Mouse (Mus musculus): Measurements from ENCODE around the gene Ccdc93.

Ccdc93 gene

DNA sequence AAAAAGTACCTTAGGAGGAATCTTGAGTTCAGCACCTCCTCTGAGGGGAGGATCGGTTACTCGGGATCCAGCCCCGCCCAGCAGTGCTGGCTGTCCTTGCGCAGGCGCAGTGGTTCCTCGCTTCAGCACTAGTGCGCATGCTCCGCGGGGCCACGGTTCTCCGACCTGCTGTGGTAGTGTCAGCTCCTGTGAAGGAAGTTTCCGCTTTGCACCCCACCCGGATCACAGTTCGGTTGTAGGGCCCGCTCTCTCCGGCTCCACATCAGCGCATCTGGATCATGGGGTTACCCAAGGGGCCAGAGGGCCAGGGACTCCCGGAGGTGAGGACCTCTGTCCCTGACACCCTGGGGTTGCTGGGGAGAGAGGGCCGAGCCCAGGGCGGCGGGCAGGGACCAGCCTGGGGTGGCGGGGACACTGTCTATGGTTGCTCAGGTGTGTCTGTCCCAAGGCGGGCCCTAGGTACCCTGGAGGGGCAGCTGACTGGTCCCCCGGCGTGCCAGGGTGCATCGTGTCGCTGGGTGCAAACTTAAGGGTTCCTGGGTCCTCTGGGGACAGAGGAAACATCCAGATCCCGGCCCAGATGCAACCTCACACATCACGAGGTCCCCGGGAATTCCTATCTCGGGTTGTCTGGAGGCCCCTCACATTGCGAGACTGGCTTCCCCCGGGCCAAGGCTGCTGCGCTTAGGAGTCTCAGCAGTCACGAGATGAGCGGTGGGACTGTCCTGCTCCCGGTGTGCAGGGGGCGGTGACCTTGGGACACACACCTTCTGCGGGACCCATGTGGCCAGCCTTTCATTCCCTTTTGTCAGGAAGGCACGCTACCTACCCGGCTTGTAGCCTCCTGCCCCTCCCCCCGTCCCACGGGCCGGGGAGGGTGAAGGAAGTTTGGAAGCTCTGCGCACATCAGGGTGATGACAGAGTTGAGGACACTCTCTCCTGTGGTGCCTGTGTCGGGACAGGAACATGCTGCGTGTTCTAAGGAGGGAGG is at the start of gene Ccdc93:
TSS of gene Ccdc93 (plus strand) at position 112 of the 991 bp plus-strand sequence.
- DNase-seq (ENCODE audit: low spot score): peak; percentile 94

DNA sequence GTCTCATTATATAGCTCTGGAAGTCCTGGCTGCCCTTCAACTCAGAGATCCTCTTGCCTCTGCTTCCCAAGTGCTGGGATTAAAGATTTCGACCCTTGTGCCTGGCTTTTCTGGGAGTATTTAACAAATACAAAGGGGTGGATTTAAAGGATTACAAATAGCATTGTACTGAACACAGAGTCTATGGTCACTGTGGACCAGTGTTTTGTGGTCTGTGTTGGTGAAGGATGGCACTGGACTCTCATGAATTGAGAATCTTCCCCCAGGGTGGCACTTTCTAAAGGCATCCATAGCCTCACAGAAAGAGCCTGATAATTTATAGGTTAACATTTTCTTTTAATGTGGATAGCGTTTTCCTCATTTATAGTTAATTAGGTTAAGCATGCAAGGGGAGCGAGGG is 49.3 kb upstream of the Ccdc93 start:
- no peak for DNase-seq (ENCODE audit: low spot score)

DNA sequence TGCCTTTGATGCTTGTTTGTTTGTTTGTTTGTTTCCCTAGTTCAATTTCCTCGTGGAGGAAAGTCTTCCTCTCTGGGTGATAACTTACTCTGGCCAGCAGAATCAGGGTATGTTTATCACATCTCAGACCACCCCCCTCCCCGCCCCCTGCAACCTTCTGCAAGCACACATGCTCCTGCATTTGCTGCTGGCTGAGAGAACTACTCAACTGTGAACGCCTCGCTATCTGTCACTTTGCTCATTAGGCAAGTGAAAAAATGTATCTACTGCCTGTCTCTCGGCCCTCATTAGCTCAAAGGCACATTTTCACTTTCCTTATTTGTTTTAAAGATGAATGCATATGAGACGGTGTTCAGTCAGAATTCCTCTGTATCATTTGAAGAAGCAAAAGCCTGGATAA is 42.5 kb upstream of the Ccdc93 start:
- DNase-seq (ENCODE audit: low spot score): no peak

- no peak for DNase-seq (ENCODE audit: low spot score)
Observed at GRCm38 (mm10) chr1:121388732-121389131, 42.1 kb upstream of the Ccdc93 start.

- no peak for DNase-seq (ENCODE audit: low spot score)
Observed at GRCm38 (mm10) chr1:121389574-121389973, 41.3 kb upstream of the Ccdc93 start.

DNA sequence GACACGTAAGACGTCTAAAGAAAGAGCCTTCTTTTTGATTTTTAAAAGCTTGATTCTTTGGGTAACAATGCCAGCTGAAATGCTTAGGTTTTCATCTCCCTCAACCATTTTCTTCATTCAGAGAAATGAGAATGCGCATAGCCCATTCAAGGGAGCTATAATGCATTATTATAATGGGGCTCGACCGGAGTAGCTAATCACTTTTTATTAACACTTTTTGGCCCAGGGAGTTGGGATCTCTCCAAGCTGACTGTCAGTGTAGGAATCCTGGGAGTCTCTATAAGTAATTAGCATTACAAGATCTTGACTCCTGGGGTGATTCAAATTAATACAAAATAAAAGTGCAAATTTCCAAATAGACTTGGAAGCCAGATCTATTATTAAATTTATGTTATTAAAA is 40.8 kb upstream of the Ccdc93 start:
- no peak for DNase-seq (ENCODE audit: low spot score)

GRCm38 (mm10) chr1:121390421-121390820 is 40.4 kb upstream of the Ccdc93 start:
- no peak for DNase-seq (ENCODE audit: low spot score)

DNA sequence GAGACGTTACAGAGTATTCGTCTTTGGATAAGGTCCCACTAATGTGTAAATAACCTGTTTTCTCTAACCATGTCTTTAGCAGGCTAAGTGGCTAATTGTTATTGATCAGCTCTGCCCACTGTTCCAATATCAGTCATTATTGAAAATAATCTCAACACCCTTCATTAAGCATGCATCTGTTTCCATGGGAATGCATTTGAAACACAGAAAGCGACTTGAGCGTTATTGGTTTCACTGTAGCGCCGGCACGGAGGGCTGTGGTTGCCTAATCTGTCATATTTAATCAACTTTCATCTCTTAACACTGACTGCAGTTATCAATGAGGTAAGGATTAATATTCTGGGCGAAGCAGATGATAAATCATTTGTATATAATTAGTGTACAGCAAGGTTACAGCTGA is 40.0 kb upstream of the Ccdc93 start:
- DNase-seq (ENCODE audit: low spot score): no peak

DNA sequence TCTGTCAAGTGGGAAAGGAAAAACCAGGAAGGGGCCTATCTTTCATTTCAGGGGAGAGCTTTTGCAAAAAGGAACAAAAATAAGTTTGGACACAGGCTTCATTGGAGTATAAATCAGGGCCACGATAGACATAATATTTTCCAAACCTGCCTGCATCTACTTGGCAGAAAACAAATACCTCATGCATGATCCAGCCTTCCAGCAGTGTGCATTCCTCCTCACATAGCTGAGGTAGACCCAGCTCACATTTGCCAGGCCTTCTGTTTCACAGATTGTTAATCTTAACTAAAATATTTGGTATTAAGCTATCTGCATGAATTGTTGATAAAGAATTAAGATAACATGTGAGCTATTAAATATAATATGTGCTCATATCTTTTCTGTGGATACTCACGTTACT is 37.7 kb upstream of the Ccdc93 start:
- DNase-seq (ENCODE audit: low spot score): no peak

DNA sequence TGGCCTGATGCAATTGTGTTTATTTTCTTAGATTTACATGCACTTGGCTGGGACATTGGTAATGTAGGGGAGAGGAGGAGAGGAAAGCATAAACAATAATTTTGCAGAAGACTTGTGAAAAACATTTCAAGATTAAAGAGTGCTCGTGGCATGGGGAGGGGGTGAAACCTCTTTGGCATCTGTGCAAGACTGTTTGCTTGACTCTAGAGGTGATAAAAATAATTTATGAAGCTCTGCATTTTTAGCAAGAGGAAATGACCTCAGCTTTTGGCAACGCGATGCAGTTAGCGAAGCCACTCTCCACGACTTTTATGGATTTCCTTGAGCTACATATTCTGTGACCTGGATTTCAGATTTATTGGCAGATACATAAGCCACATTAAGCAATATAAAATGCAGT is 36.1 kb upstream of the Ccdc93 start:
- no peak for DNase-seq (ENCODE audit: low spot score)

DNA sequence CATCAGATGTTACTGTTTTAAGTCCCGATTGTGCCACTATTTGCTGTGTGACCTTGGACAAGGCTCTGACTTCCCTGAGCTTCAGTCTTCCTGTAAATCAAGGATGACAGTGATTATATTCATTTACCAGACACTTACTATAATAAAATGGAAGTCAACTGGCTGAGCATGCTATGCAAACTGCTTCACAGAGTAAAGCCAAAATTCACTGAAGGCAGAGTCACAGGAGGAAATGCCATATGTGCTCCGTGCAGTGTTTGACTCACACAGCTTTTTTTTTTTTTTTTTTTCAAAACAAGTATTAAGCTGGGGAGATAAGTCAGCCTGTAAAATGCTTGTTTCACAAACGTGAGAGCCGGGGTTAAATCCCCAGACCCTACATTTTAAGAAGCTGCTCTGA is 34.3 kb upstream of the Ccdc93 start:
- DNase-seq (ENCODE audit: low spot score): no peak

- DNase-seq (ENCODE audit: low spot score): no peak
Observed at GRCm38 (mm10) chr1:121398231-121398630, 32.6 kb upstream of the Ccdc93 start.

DNA sequence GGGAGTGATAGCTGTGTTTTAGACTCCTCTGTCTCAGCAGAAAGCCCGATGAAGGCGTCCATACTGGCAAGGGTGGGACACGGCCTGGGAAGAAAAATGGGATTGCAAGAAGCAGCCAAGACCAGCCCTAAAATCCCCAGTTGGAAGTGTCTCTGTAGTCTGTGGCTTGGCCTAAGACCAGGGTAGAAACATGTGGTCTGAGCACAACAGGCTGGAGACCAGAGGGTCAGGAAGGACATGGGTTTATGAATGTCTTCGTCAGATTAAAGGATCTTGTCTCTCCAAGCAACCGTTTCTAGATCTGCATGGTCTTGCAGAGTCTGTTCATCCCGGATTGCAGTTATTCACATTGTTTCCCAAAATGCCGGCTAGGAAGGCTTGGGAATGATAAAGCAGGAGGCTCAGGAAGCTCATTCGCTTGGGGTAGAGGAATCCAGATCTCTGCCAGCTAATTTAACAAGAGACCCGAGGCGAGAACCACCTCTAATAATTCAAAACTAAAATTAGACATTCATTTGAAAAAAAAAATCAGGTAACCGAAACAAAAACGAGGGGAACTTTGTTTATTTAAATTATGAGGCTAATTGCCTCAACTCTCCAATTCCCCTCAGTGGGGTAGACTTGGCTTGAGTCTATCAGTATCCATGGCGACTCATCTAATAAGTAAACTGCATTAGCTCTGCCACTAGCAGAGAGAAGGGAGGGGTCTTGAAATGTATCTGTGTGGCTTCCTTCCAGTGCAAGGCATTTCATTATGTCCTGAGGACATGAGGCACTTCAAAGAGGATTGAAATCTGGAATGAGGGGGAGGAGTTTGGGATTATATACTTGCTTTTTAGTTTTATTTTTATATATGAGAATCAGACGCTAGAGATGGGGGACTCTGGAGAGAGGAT is 31.6 kb upstream of the Ccdc93 start:
- DNase-seq (ENCODE audit: low spot score): no peak

GRCm38 (mm10) chr1:121400243-121400642 is 30.6 kb upstream of the Ccdc93 start:
- DNase-seq (ENCODE audit: low spot score): peak; percentile 39

DNA sequence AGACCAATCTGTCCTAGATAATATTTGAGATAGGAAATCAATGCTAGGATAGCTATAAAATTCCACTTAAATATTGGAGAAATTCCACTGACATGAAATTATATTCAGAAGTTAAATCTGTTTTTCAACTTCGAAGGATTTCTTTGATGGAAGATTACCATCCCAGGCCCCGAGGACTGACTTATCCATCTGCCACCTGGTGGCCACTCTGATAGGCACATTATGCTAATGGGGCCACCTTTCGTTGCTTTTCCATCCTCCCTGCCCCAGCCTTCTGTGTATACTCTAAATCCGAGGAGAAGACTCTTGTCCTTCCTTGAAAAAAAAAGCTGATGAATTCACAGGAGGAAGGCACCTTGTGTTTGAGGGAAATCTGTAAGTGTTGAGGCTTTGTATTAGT is 11.8 kb upstream of the Ccdc93 start:
- no peak for DNase-seq (ENCODE audit: low spot score)

GRCm38 (mm10) chr1:121419569-121420265 is 11.1 kb upstream of the Ccdc93 start:
- DNase-seq (ENCODE audit: low spot score): no peak

DNA sequence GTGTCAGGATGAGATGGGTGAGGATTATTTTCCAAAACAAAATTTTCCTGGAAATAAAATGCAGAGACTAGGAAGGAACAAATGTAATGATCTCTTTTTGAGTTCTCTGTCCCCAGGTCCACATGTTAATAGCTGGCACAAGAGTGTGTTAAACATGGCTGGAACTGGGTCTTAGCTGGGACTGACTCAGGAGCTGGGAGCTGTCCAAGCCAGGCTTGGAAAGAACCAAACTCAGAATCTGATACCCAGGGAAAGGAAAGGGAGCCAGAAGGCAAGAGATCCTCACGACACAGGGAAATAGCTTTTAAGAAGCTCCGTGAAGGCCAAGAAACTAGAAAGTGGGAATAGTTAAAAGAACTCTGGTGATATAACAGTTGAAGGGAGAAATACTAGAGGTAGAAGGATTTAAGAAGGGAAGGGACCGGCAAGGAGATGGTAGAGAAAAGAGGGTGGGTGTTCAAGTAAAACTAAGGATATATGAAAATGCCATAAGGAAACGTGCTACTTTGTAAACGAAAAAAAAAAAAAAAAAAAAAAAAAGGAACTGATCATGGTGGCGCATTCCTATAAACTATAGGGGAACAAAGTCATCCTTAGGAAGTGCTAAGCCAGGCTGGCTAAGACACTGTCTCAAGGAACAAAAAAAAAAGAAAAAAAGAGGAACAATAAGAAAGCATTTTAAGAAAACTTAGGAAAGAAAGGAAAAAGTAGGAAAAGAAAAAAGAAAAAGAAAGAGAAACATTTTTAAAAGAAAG is 489 bp upstream of the Ccdc93 start:
- no peak for DNase-seq (ENCODE audit: low spot score)

DNA sequence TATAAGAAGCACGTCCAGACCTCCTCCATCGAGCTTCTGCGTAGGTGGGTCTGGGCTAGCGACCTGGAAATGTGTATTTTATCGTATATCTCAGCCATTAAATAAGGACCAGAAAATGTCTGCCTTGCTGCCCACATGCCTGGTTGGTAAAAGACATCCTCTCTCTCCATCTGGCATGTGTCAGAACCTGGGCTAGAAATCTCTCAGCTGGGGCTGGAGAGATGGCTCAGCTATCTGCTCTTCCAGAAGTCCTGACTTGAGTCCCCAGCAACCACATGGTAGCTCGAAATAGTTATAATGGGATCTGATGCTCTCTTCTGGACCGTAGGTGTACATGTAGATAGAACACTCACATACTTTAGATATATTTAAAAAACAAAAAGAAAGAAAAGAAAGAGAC is 5.1 kb downstream of the Ccdc93 start:
- no peak for DNase-seq (ENCODE audit: low spot score)

DNA sequence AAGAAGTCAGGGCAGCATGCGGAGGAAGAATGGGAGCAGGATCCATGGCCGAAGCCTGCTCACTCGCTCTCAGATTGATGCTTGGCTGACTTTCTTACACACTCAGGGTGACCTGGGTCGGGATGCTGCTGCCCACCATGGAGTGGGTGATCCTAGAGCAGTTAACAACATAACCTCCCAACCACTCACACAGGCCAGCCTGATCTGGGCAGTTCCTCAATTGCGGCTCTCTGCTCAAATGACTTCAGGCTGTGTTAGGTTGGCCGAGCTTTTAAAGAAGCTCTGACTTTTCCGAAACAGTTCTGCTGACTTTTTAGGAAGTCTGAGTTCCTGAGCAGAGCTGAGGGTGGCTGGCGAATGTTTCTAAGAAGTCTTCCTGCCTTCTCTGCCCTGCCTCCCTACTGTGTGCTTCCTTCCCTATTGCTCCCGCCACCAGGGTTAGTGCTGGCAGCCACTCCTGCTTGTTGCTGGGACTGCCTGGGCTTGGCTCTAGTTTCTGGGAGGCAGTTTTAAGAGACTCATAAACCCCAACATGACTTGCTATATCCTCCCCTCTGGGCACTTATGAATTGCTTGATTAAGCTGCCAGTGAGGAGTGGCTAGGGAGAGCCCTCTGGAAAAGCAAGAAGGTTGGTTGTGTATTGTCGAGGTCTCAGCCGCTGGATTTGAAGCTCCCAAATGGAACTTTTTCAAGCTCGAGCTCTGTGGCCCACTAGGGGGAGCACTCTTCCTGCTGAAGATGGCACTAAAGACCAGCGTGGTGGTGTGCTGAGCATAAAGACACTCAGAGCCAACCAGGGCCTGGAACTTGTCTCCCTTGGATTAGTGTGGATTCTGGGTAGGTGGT is 9.9 kb downstream of the Ccdc93 start:
- peak; percentile 60 for DNase-seq (ENCODE audit: low spot score)

DNA sequence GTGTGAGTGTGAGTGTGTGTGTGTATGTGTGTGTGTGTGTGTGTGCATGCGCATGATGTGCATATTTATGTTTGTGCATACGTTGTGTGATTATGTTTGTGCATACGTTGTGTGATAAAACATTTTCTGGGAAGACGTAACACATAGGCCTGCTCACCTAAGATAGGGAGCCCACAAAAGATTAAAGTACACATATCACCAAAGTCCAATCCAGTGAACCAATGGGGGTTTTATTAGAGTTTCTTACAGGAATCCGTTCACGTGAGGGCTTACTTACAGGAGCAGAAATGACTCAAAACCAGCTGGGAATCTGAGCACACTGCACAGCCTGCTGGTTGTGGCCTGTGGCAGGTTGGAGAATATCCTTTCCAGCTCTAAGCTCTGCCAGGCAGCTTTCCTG is 13.3 kb downstream of the Ccdc93 start:
- no peak for DNase-seq (ENCODE audit: low spot score)

DNA sequence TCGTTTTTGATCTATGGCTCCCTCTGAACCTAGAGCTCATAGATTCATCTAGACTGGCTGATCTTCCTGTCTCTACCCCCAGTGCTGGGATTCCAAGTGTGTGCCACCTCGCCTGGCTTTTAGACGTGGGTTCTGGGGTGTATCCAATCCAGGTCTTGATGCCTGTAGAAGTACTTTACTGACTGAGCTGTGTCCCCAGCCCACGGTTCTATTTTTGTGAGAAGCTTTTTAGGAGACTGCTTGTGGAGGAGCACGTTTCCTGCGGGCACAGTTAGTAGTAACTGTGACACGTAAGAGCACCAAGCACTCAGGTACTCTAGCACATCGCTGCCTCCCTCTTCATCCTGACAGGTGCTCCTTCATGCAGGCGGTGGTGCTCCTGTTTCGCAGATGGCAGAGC is 16.4 kb downstream of the Ccdc93 start:
- DNase-seq (ENCODE audit: low spot score): no peak

Measured in layer of hippocampus, adult 9-10 months (tissue).